Mouse (Mus musculus) heart, postnatal 25 days (tissue): ENCODE data around the gene Aknad1. TPM values are rescaled to one million over a fixed set of nuclear protein-coding genes. Genes with fewer than 3 reads are reported as not detected.

ENCODE experiments used
- DNase-seq: peaks from one replicate; pipeline ENCODE4 v3.0.0; 2022; ENCODE audit warnings: low spot score
- intact Hi-C: fragments of 180-260 bp; cut with DNase I; formaldehyde crosslinking; loops from one replicate; pipeline ENCODE4 v1.15.1; 2025
- total RNA-seq, 2 experiments: library from RNA; stranded (reverse); gene quantifications; 2 replicates each; pipeline ENCODE4 v1.2.3; 2021

Aknad1 gene
- total RNA-seq, 2 experiments from 2014 or later = not detected

DNA sequence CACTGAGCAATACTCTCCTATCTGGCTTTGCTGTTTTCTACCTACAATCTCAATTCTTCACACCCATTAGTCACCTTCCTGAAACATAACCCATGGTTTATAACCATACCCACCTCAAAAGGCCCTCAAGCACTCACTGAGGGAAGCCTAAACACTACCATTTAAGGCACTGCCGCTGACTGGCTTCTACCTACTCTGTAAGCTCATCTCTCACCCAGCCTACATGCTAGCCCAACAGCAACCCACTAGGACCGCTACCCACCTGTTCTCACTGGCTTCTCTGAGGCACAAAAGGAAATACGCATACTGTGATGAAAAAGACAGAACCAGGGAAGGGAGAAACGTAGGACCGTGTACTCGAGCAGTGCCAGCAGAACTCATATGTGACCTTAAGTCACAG is 92.3 kb downstream of the Aknad1 start:
- no peak for DNase-seq
- intact Hi-C loops = no loop called here

Other genes with a start within 250 kb of the Aknad1 start
- gene 1700013F07Rik, start 205.5 kb upstream of the Aknad1 start, total RNA-seq = not detected
- gene 5330417C22Rik, start 203.1 kb upstream of the Aknad1 start, total RNA-seq = under 1 TPM; 0.05 to 0.17 TPM
- 10 to 100 TPM; 24.5 to 25.4 TPM for gene Tmem167b, start 177.2 kb upstream of the Aknad1 start, total RNA-seq
- 10 to 100 TPM; 16.4 to 17.0 TPM for gene Taf13, start 168.0 kb upstream of the Aknad1 start, total RNA-seq
- 1 to 10 TPM; 7.4 to 9.7 TPM for gene Wdr47, start 148.4 kb upstream of the Aknad1 start, total RNA-seq
- 10 to 100 TPM; 38.4 to 43.1 TPM for gene Clcc1, start 85.7 kb upstream of the Aknad1 start, total RNA-seq
- 1 to 10 TPM; 2.1 to 2.5 TPM for gene Gpsm2, start 17.3 kb upstream of the Aknad1 start, total RNA-seq
- 10 to 100 TPM; 23.4 to 23.9 TPM for gene Stxbp3, start 100.9 kb downstream of the Aknad1 start, total RNA-seq
- gene Fndc7, start 150.3 kb downstream of the Aknad1 start, total RNA-seq = under 1 TPM in 1 of 2 experiments, not detected in 1; 0.05 TPM
- gene Prpf38b, start 172.1 kb downstream of the Aknad1 start, total RNA-seq = 10 to 100 TPM; 18.8 to 20.6 TPM
- not detected for gene Henmt1, start 200.2 kb downstream of the Aknad1 start, total RNA-seq
- gene Gm9857, start 200.8 kb downstream of the Aknad1 start, total RNA-seq = not detected